In the genomic region with DNA sequence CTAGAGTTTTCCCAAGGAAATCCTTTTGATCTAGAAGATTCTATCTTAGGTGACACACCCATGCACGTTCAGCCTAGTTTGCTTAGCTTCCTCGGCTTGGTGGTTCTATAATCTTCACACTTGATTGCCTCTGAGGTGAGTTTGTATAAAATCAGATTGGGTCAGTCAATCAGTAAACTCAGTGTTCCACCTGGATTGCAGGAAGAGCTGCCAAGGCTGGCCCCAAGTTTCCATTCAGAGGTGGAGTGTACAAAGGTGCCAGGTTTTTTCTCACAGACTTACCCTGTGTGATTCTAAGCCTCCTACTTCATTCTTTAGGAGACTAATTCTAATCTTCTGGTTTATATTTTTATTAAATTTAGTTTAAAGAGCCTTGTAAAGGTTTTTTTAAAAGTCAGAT, we compare ENCODE assay signal across 21 mouse cellular contexts.
DNase-seq lines count a peak whose midpoint lies in the region; ATAC-seq lines count a peak whose summit lies in the region.
"Had no signal": no experiment of that assay in that cellular context is flagged by ENCODE, and none has a peak within 500 bp of the region (broad histone marks: within the 10 kb centered on the region; RNA-seq: fewer than 3 reads in every experiment).

No protein-coding gene starts in this region.

- H3K4me3 ChIP-seq in kidney, embryonic 14.5 days (ENCODE audit: low read length): no peak overlapping the region
- no peak overlapping the region for H3K4me3 ChIP-seq in kidney, embryonic 15.5 days (replicated peaks)
- H3K4me3 ChIP-seq in midbrain, embryonic 14.5 days (replicated peaks; ENCODE audit: low read depth, low read length): no peak overlapping the region
- H3K4me3 ChIP-seq: embryonic facial prominence, embryonic 15.5 days; erythroblast, embryonic 14.5 days; forebrain, embryonic 10.5 days; heart, adult 2 months; heart, embryonic 12.5 days; hindbrain, embryonic 10.5 days had no signal

- H3K36me3 ChIP-seq in kidney, embryonic 14.5 days (ENCODE audit: control insufficient read depth, insufficient read depth, low read length): no peaks in the 10 kb centered on the region
- no peaks in the 10 kb centered on the region for H3K36me3 ChIP-seq in kidney, embryonic 15.5 days
- no peaks in the 10 kb centered on the region for H3K36me3 ChIP-seq in midbrain, embryonic 14.5 days (ENCODE audit: control insufficient read depth, insufficient read depth, low read length)
- H3K36me3 ChIP-seq: embryonic facial prominence, embryonic 15.5 days; forebrain, embryonic 10.5 days; heart, embryonic 12.5 days; hindbrain, embryonic 10.5 days had no signal

- peak; percentile 46 for DNase-seq in kidney, adult 18-20 months
- peak; percentile 64 to 74 for DNase-seq in kidney, postnatal 36 days
- no peak for DNase-seq in adrenal gland, postnatal 10 days
- DNase-seq in midbrain, embryonic 14.5 days: no peak
- DNase-seq: adrenal gland, adult 2 months; adrenal gland, postnatal 36 days; cerebellum, adult 8-10 months; cerebellum, postnatal 14 days; embryo, embryonic 11 days; gastrocnemius, postnatal 10 days; heart, adult 2 months had no signal

- no peaks in the 10 kb centered on the region for H3K4me1 ChIP-seq in kidney, embryonic 14.5 days (ENCODE audit: control insufficient read depth, insufficient read depth, low read length)
- H3K4me1 ChIP-seq in kidney, embryonic 15.5 days: no peaks in the 10 kb centered on the region
- H3K4me1 ChIP-seq in midbrain, embryonic 14.5 days (ENCODE audit: control insufficient read depth, insufficient read depth, low read length): no peaks in the 10 kb centered on the region
- H3K4me1 ChIP-seq: embryonic facial prominence, embryonic 15.5 days; forebrain, embryonic 10.5 days; heart, embryonic 12.5 days; hindbrain, embryonic 10.5 days had no signal

- no peak for ATAC-seq in kidney, embryonic 14.5 days (ENCODE audit: low FRiP score, low TSS enrichment)
- ATAC-seq in kidney, embryonic 15.5 days (replicated peaks; ENCODE audit: low FRiP score): peak; percentile 74; the same call in 1 of the 2 replicates
- ATAC-seq in midbrain, embryonic 14.5 days (ENCODE audit: low FRiP score, low TSS enrichment): no peak
- ATAC-seq: forebrain, embryonic 14.5 days had no signal

- H3K4me2 ChIP-seq in kidney, embryonic 14.5 days (replicated peaks; ENCODE audit: low read depth, low read length): no peak overlapping the region
- H3K4me2 ChIP-seq in kidney, embryonic 15.5 days: no peak overlapping the region
- no peak overlapping the region for H3K4me2 ChIP-seq in midbrain, embryonic 14.5 days (ENCODE audit: low read length)
- H3K4me2 ChIP-seq: embryonic facial prominence, embryonic 15.5 days; heart, embryonic 12.5 days; hindbrain, embryonic 14.5 days had no signal

- no peaks in the 10 kb centered on the region for H3K9me3 ChIP-seq in kidney, embryonic 14.5 days (ENCODE audit: control insufficient read depth, low read length)
- H3K9me3 ChIP-seq in kidney, embryonic 15.5 days (replicated peaks): no peaks in the 10 kb centered on the region
- no peaks in the 10 kb centered on the region for H3K9me3 ChIP-seq in midbrain, embryonic 14.5 days (ENCODE audit: control insufficient read depth, low read length)
- H3K9me3 ChIP-seq: embryonic facial prominence, embryonic 15.5 days; forebrain, embryonic 10.5 days; heart, embryonic 12.5 days; hindbrain, embryonic 10.5 days had no signal

- H3K9ac ChIP-seq in kidney, embryonic 14.5 days (ENCODE audit: low read depth, low read length): no peak overlapping the region
- no peak overlapping the region for H3K9ac ChIP-seq in kidney, embryonic 15.5 days
- no peak overlapping the region for H3K9ac ChIP-seq in midbrain, embryonic 14.5 days (replicated peaks; ENCODE audit: low read length)
- H3K9ac ChIP-seq: embryonic facial prominence, embryonic 15.5 days; heart, embryonic 12.5 days; hindbrain, embryonic 14.5 days had no signal

- no peak overlapping the region for H3K27ac ChIP-seq in kidney, embryonic 14.5 days (ENCODE audit: low read depth, low read length)
- H3K27ac ChIP-seq in kidney, embryonic 15.5 days: no peak overlapping the region
- no peak overlapping the region for H3K27ac ChIP-seq in midbrain, embryonic 14.5 days (replicated peaks; ENCODE audit: low read depth, low read length)
- H3K27ac ChIP-seq: embryonic facial prominence, embryonic 15.5 days; forebrain, embryonic 10.5 days; heart, adult 2 months; hindbrain, embryonic 10.5 days; hindbrain, embryonic 14.5 days had no signal

- H3K27me3 ChIP-seq in kidney, embryonic 14.5 days (ENCODE audit: control insufficient read depth, insufficient read depth, low read length): no peaks in the 10 kb centered on the region
- no peaks in the 10 kb centered on the region for H3K27me3 ChIP-seq in kidney, embryonic 15.5 days
- H3K27me3 ChIP-seq in midbrain, embryonic 14.5 days (ENCODE audit: control insufficient read depth, insufficient read depth, low read length): no peaks in the 10 kb centered on the region
- H3K27me3 ChIP-seq: CH12.LX; embryonic facial prominence, embryonic 15.5 days; heart, embryonic 12.5 days had no signal

- 55% methylated on average over 2 of the region's 2 CpGs for WGBS in kidney, embryonic 14.5 days
- WGBS in kidney, embryonic 15.5 days: 54% methylated on average over 2 of the region's 2 CpGs
- whole genome bisulfite sequencing in midbrain, embryonic 14.5 days: 69% methylated on average over 2 of the region's 2 CpGs

Comparison
In these comparisons a context has a peak if more than half of its experiments do, and no peak if none do; other contexts are left out.
1. DNase-seq: peak in kidney, adult 18-20 months (single experiment) and kidney, postnatal 36 days (2 of 2); none in adrenal gland, postnatal 10 days (single experiment) and midbrain, embryonic 14.5 days (single experiment).